Mouse (Mus musculus): ENCODE results near the gene Plgrkt.

Gene Plgrkt

DNA sequence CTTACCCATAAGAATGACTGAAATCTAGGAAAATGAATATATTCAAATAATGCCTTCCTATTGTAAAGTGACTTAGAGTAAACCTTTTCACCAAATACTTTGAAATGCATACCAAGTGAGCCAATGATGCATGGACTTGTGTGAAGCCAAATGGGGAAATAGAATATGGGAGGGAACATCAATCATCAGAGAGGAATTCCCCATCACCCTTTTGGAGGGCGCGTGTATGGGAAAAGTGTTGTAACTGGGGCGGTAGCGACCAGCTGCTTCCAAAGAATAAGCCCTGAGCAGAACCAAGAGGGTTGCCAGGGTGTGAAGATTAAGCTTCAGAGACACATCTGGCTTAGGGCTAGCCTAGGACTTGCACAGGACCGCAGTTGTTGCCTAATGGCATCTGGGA lies 16.2 kb upstream of the Plgrkt start:
- no peak for DNase-seq (ENCODE audit: low read depth, low spot score)

GRCm38 (mm10) chr19:29379839-29380603 lies 12.8 kb upstream of the Plgrkt start:
- DNase-seq (ENCODE audit: low read depth, low spot score): no peak

DNA sequence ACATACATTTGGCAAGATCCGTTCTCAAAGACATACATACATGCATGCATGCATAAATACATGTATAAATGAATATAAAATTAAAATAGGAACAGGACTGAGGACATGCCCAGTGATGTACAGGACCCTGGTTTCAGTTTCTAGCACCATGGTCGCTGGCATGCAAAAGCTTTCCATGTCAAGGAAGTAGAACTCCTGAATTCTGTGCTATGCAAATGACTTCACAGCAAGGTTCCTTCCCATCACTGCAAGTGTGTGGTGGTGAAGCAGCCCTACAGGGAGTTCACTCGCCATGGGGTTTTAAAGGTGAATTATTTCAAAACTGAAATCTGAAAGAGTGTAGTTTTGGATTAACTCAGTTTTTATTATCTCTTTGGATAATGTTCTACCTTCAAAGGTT lies 9.2 kb upstream of the Plgrkt start:
- no peak for DNase-seq (ENCODE audit: low read depth, low spot score)

- no peak for DNase-seq (ENCODE audit: low read depth, low spot score)
Observed at GRCm38 (mm10) chr19:29374947-29375346, 7.8 kb upstream of the Plgrkt start.

- DNase-seq (ENCODE audit: low read depth, low spot score): peak; percentile 40
Observed at GRCm38 (mm10) chr19:29373438-29373837, 6.2 kb upstream of the Plgrkt start.

GRCm38 (mm10) chr19:29372621-29373020 lies 5.4 kb upstream of the Plgrkt start:
- no peak for DNase-seq (ENCODE audit: low read depth, low spot score)

- DNase-seq (ENCODE audit: low read depth, low spot score): peak; percentile 69
Observed at GRCm38 (mm10) chr19:29372138-29372537, 4.9 kb upstream of the Plgrkt start.

GRCm38 (mm10) chr19:29371284-29372081 lies 4.3 kb upstream of the Plgrkt start:
- DNase-seq (ENCODE audit: low read depth, low spot score): no peak

DNA sequence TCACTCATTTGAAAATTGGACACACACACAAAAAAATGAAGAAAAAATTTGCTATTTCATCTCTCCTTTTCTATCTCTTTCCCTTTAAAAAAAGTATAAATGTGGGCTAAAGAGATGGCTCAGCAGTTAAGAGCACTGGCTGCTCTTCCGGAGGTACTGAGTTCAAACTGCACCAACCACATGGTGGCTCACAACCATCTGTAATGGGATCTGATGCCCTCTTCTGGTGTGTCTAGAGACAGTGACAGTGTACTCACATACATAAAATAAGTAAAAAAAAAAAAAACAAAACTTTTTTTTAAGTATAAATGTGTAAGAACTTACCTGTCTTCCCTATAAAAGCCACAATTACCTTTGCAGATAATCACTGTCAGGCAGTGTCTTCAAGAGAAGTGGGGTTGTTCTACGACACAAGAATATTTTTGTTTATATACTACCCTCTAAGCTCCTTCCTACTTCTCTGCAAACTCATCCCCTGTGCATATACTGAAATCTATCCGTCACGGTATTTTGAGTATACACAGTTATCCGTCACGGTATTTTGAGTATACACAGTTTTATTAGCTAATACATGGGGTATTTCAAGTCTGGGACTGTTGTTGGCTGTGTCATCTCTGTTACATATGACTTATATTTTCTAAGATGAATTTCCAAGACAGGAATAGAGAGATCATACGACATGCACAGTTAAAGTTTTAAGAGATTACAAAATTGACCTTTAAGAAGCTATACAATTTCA lies 3.5 kb upstream of the Plgrkt start:
- DNase-seq (ENCODE audit: low read depth, low spot score): no peak

- no peak for DNase-seq (ENCODE audit: low read depth, low spot score)
Observed at GRCm38 (mm10) chr19:29370112-29370511, 2.9 kb upstream of the Plgrkt start.

DNA sequence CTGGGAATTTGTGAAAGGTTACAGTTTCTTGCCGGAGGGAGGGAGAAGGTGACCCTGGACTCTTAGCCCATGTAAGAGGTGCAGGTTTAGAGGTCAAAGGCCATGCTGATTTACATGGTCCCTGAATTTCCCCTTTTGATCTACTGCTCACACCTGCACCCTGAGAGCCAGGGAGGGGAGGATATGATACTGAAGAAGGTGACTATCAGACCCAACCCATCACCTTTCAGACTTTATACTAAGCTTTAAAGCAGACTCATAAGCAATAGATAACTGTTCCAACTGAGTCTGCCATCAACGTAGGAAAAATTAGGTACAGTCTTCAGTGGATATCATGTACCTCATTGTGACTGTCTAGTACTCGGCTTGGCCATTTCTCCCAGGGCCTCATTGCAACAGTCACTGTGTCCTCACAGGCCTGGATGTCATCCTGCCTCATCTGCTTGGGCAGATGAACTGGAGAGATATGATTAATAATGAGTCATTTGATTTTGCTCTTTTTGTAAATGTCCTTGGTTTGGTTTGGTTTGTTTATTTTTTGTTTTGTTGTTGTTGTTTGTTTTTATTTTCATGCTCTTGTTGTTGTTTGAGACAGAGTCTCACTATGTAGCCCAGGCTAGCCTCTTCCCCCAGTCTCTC lies 1.6 kb upstream of the Plgrkt start:
- DNase-seq (ENCODE audit: low read depth, low spot score): no peak

DNA sequence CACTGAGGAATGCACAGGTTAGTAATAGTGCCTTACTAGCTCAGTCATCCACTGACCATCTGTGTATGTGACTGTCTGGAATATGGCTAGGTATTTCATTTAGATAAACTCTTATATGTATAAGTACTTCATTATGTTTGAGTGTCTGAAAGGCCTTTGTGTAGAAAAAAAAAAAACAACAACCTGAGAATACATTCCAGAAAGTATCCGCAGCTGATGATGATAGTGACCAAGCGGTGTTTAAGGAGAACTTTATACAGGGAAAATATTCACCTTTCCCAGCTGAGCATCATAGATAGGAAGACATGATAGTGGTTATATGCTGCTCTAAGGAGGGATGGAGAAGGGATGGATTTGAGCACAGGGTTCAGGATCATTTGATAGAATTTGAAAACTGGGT lies 851 bp upstream of the Plgrkt start:
- no peak for DNase-seq (ENCODE audit: low read depth, low spot score)

DNA sequence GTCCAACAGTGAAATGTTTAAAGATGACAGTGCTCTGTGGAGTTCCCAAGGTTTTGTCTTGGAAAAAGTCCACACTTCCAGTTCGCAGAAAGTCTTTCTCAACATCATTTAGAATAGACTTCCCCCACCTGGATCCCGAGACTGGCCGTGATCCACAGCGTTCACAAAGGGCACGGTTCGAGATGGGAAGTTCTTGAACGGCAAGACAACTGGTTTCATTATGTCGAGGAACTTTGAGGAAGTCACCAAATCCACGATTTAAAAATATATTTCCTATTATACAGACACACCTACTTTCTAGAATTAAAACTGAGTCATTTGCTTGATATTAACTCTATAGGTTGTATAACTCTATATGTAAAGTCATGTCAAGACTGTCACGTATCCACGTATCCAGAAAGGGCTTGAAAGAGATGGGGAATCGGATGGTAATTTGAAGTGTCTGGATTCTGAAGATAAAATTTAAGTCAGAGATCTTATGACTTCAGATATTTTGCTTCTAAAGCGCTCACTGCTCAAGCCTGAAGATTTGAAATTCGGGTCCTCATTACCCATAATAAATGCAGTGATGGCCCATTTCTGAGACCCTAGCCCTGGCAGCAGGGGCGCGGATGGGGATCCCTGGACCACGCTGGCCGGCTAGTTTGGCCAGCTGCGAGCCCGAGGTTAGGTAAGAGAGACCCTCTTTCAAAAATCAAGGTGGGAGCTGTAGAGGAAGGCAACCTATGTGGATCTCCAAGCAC lies 793 bp downstream of the Plgrkt start:
- DNase-seq (ENCODE audit: low read depth, low spot score): no peak

GRCm38 (mm10) chr19:29365105-29365504 lies 2.1 kb downstream of the Plgrkt start:
- peak; percentile 21 for DNase-seq (ENCODE audit: low read depth, low spot score)

DNA sequence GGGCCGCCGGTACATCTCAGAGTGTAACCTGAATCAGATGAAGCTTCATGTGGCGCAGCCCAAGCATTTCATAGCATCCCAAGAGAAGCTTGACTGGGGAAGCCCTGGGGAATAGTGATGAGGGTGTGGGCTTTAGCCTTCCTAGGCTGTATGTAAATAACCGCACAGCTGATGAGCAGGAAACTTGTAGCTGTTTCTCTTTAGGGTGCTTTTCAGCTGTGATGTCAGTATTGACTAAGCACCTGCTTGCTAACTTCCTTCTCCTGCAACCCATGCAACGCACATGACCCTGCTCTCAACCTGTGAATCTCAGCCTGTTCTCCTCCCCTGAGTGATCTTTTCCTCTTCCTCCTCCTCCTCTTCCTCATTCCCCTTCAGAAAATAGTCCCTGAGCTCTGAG lies 3.1 kb downstream of the Plgrkt start:
- no peak for DNase-seq (ENCODE audit: low read depth, low spot score)

DNA sequence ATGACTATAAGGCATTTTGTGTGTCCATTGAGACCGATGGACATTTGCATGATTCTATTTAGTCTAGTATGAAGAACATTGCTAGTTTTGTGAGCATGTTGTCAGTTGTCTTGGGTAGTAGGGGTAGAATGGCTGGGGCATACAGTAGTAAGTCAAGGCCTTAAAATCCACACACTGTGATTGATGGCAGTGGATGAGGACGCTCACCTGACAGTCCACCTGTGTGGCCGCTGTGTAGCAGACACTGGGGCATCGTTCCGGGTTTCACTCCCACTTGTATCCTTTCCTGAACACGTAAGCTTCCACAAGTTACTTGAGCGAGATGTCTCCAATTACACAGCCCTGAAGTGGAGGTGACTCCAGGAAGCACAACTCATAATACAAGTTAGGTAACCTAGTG lies 3.6 kb downstream of the Plgrkt start:
- no peak for DNase-seq (ENCODE audit: low read depth, low spot score)

DNA sequence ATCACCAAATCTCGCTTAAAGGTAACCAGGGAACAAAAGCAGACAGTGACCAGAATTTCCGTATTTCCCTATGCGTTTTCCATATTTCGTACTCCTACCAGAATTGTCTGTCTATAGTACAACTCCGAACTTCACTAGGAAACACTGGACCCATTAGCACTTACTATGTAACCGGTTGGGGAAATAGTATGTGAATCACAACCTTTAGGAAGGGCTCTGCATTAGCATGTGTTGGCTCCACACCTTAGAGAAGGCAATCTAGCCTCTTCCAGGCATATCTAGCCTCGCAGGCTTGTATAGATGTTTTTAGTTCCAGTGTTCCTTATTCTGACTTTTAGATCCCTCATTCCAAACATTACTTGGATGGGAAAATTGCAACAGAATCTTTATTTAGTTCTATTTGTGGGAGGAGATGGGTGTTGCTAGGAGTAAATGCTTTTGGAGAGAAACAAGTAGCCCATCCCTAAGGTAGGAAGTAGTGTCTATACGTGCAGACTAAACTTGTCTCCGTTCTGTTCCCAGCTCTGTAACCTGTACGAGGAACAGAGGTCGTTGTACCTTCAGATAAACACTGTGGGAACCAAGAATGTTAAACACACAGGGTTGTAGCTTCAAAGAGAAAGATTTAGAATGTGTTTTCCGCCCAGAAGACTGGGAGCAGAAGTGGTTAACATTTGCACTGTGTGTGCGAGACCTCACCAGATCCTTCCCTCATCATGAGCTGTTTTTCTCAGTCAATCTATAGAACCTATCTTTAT lies 4.8 kb downstream of the Plgrkt start:
- no peak for DNase-seq (ENCODE audit: low read depth, low spot score)

- peak; percentile 99 for DNase-seq (ENCODE audit: low read depth, low spot score)
Observed at GRCm38 (mm10) chr19:29361468-29362130, 5.6 kb downstream of the Plgrkt start.

GRCm38 (mm10) chr19:29360251-29360650 lies 6.9 kb downstream of the Plgrkt start:
- DNase-seq (ENCODE audit: low read depth, low spot score): no peak

DNA sequence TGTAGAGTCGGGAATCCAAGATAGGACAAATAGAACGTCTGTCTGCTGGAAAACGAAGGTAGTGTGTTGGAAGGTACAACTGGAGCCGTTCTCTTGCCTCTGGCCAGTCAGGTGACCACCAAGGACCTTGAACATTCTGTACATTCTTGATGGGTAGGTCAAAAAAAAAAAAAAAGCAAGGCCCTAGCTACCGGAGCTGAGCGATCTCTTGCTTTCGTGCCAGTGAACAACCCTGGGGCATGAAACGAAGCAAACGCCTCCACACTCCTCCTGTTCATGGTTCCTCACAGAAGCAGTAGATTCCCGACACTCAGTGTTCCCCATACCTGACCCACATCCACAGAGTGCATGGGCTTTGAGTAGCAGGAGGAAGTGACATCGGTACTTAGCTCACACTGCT lies 10.9 kb downstream of the Plgrkt start:
- DNase-seq (ENCODE audit: low read depth, low spot score): peak; percentile 34

Measured in brain, adult 2 months (tissue).